Mouse (Mus musculus) forebrain, embryonic 16.5 days (tissue): Measurements from ENCODE around the gene Smox. TPM values are rescaled to one million over a fixed set of nuclear protein-coding genes. Genes with fewer than 3 reads are reported as not detected.

Source experiments
- ATAC-seq: fragments of 200-750 bp; cut with Nextera tagmentation; 2 replicates; pipeline ENCODE4 v1.8.0; 2017; ENCODE audit warnings: mild to moderate bottlenecking, moderate library complexity
- H3K27ac ChIP-seq: fragments of 300-500 bp; sonication (generic); 2 replicates; pipeline ENCODE4 v1.5.1; 2014; ENCODE audit warnings: low read length, control low read depth
- H3K27me3 ChIP-seq: fragments of 300-500 bp; sonication (generic); replicated peaks from 2 replicates; pipeline ENCODE4 v1.6.1; 2014; ENCODE audit warnings: low read length; ENCODE audit not compliant: control insufficient read depth, insufficient read depth
- H3K36me3 ChIP-seq: fragments of 300-500 bp; sonication (generic); 2 replicates; pipeline ENCODE4 v1.6.1; 2014; ENCODE audit not compliant: control insufficient read depth, insufficient read depth
- H3K4me1 ChIP-seq: fragments of 300-500 bp; sonication (generic); replicated peaks from 2 replicates; pipeline ENCODE4 v1.6.1; 2014; ENCODE audit warnings: low read length; ENCODE audit not compliant: control insufficient read depth, insufficient read depth
- H3K4me2 ChIP-seq: fragments of 300-500 bp; sonication (generic); 2 replicates; pipeline ENCODE4 v1.6.1; 2014; ENCODE audit warnings: mild to moderate bottlenecking, low read length, control low read depth
- H3K4me3 ChIP-seq: fragments of 300-500 bp; sonication (generic); replicated peaks from 2 replicates; pipeline ENCODE4 v1.5.1; 2014; ENCODE audit warnings: mild to moderate bottlenecking, low read length, control low read depth
- H3K9ac ChIP-seq: fragments of 300-500 bp; sonication (generic); replicated peaks from 2 replicates; pipeline ENCODE4 v1.6.1; 2014; ENCODE audit warnings: low read depth, low read length, control low read depth
- H3K9me3 ChIP-seq: fragments of 300-500 bp; sonication (generic); 2 replicates; pipeline ENCODE4 v1.6.1; 2016; ENCODE audit warnings: low read length; ENCODE audit not compliant: control insufficient read depth
- WGBS: fragments of 180-500 bp; shearing (Covaris S2); extraction: QIAGEN DNeasy Blood & Tissue Kit; methylation state at CpG from one replicate; pipeline ENCODE4 v1.1.7; 2014; 5-methylcytosine and 5-hydroxymethylcytosine counted together
- polyA plus RNA-seq: library from polyadenylated mRNA; unstranded; fragments of >200 nt; fragmentation: Nextera tagmentation; extraction: Ambion mirVana; gene quantifications from 2 replicates; pipeline ENCODE4 v1.2.1, GENCODE M21; 2015

Smox gene
- polyA plus RNA-seq, 1 experiment from 2014 or later = 57.2 TPM

- Histone ChIP-seq H3K4me2 (no peak overlapping the region), H3K27me3 (no peaks in the 10 kb centered on the region), H3K27ac (no peak overlapping the region), H3K4me1 (peaks cover 11% of the 10 kb centered on the region), H3K9ac (no peak overlapping the region), H3K36me3 (peaks cover 7% of the 10 kb centered on the region; the same call in 1 of the 2 replicates), H3K9me3 (no peaks in the 10 kb centered on the region), H3K4me3 (no peak overlapping the region)
- no peak for ATAC-seq
- 94% methylated on average over 4 of the region's 4 CpGs for WGBS
Measured at GRCm38 (mm10) chr2:131517550-131517949, 26.3 kb downstream of the Smox start.

GRCm38 (mm10) chr2:131518790-131519189 is 27.5 kb downstream of the Smox start:
- WGBS = 67% methylated on average over 3 of the region's 3 CpGs
- Histone ChIP-seq H3K9me3 (no peaks in the 10 kb centered on the region), H3K27me3 (no peaks in the 10 kb centered on the region), H3K4me3 (no peak overlapping the region), H3K4me1 (peaks cover 5% of the 10 kb centered on the region), H3K36me3 (peaks cover 7% of the 10 kb centered on the region; the same call in 1 of the 2 replicates), H3K9ac (no peak overlapping the region), H3K4me2 (no peak overlapping the region), H3K27ac (no peak overlapping the region)
- ATAC-seq = no peak

- Histone ChIP-seq H3K9ac (no peak overlapping the region), H3K4me1 (no peaks in the 10 kb centered on the region), H3K27ac (no peak overlapping the region), H3K27me3 (no peaks in the 10 kb centered on the region), H3K4me2 (no peak overlapping the region), H3K4me3 (no peak overlapping the region), H3K9me3 (no peaks in the 10 kb centered on the region), H3K36me3 (peaks cover 7% of the 10 kb centered on the region; the same call in 1 of the 2 replicates)
- no peak for ATAC-seq
- 95% methylated on average over 19 of the region's 19 CpGs for WGBS
Measured at GRCm38 (mm10) chr2:131520743-131521142, 29.4 kb downstream of the Smox start.

GRCm38 (mm10) chr2:131527061-131527460 is 35.8 kb downstream of the Smox start:
- Histone ChIP-seq H3K27ac (no peak overlapping the region), H3K9ac (no peak overlapping the region), H3K4me2 (no peak overlapping the region), H3K4me3 (no peak overlapping the region), H3K9me3 (no peaks in the 10 kb centered on the region), H3K36me3 (no peaks in the 10 kb centered on the region), H3K4me1 (no peaks in the 10 kb centered on the region), H3K27me3 (no peaks in the 10 kb centered on the region)
- 36% methylated on average over 3 of the region's 3 CpGs for WGBS
- ATAC-seq = no peak

- Histone ChIP-seq H3K9me3 (no peaks in the 10 kb centered on the region), H3K27ac (no peak overlapping the region), H3K36me3 (no peaks in the 10 kb centered on the region), H3K9ac (no peak overlapping the region), H3K4me2 (no peak overlapping the region), H3K4me3 (no peak overlapping the region), H3K27me3 (no peaks in the 10 kb centered on the region), H3K4me1 (no peaks in the 10 kb centered on the region)
- WGBS = 34% methylated on average over 11 of the region's 11 CpGs
- ATAC-seq = peak; percentile 49
Measured at GRCm38 (mm10) chr2:131529898-131530622, 38.8 kb downstream of the Smox start.

GRCm38 (mm10) chr2:131530623-131531008 is 39.3 kb downstream of the Smox start:
- 0 out of 2 replicates have a peak, but pooled peaks have one; percentile 45 for ATAC-seq
- Histone ChIP-seq H3K27ac (no peak overlapping the region), H3K9me3 (no peaks in the 10 kb centered on the region), H3K9ac (no peak overlapping the region), H3K36me3 (no peaks in the 10 kb centered on the region), H3K4me3 (no peak overlapping the region), H3K4me2 (no peak overlapping the region), H3K27me3 (no peaks in the 10 kb centered on the region), H3K4me1 (no peaks in the 10 kb centered on the region)
- 16% methylated on average over 9 of the region's 9 CpGs for WGBS

GRCm38 (mm10) chr2:131531271-131531670 is 40.0 kb downstream of the Smox start:
- Histone ChIP-seq H3K36me3 (no peaks in the 10 kb centered on the region), H3K4me3 (no peak overlapping the region), H3K27me3 (no peaks in the 10 kb centered on the region), H3K9ac (no peak overlapping the region), H3K4me2 (no peak overlapping the region), H3K4me1 (no peaks in the 10 kb centered on the region), H3K9me3 (no peaks in the 10 kb centered on the region), H3K27ac (no peak overlapping the region)
- WGBS = 86% methylated on average over 7 of the region's 7 CpGs
- ATAC-seq = no peak

GRCm38 (mm10) chr2:131535168-131535567 is 43.9 kb downstream of the Smox start:
- WGBS = 95% methylated on average over 5 of the region's 5 CpGs

GRCm38 (mm10) chr2:131538341-131538740 is 47.0 kb downstream of the Smox start:
- WGBS = 54% methylated on average over 7 of the region's 7 CpGs
- Histone ChIP-seq H3K4me1 (peaks cover 3% of the 10 kb centered on the region; the same call in 1 of the 2 replicates), H3K27me3 (no peaks in the 10 kb centered on the region), H3K4me3 (no peak overlapping the region), H3K9ac (no peak overlapping the region), H3K36me3 (no peaks in the 10 kb centered on the region), H3K27ac (no peak overlapping the region), H3K4me2 (no peak overlapping the region), H3K9me3 (no peaks in the 10 kb centered on the region)
- ATAC-seq = no peak

More at GRCm38 (mm10) chr2:131535168-131535567, 43.9 kb downstream of the Smox start:
- Histone ChIP-seq H3K9me3 (no peaks in the 10 kb centered on the region), H3K36me3 (no peaks in the 10 kb centered on the region), H3K4me1 (no peaks in the 10 kb centered on the region), H3K27me3 (no peaks in the 10 kb centered on the region), H3K27ac (no peak overlapping the region), H3K4me2 (no peak overlapping the region), H3K9ac (no peak overlapping the region), H3K4me3 (no peak overlapping the region)
- ATAC-seq = no peak
